Mouse (Mus musculus) erythroid progenitor cell, adult 5-6 weeks (primary cell): ENCODE measurements at regions not wholly inside any gene's neighbourhood (a gene's known extent, or its start where the extent isn't known, plus 50 kb on each side); places are given as distances from the start of the nearest gene placed in this dataset.

Source experiments
- ATAC-seq: replicated peaks from 2 replicates; pipeline ENCODE4 v1.8.0; 2016; ENCODE audit warnings: moderate number of reproducible peaks, mild to moderate bottlenecking, moderate TSS enrichment, inconsistent platforms; ENCODE audit not compliant: poor library complexity, low FRiP score, severe bottlenecking

DNA sequence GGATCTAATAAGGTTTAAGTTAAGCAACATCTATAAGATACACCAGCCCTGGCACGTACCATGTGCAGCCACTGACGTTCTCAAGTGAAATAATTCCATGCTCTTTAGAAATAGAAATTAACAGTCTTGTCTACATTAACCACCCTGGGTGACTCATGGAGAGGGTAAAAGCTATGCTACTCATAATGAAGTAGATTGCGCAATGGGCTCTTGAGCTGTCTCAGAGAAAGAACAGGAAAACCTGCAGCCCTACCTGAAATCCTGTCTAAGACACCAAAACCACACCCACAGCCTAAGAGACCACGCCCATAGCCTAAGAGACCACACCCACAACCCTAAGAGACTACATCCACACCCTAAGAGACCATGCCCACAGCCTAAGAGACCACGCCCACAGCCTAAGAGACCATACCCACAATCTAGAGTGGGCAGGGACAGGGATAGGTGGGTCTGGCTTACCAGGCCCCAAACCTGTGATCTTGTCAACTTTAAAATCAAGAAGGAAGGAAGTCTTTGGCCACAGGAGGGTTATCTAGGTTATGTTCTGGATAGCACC, 198.6 kb downstream of the Cryba4 start:
- ATAC-seq, result no peak

DNA sequence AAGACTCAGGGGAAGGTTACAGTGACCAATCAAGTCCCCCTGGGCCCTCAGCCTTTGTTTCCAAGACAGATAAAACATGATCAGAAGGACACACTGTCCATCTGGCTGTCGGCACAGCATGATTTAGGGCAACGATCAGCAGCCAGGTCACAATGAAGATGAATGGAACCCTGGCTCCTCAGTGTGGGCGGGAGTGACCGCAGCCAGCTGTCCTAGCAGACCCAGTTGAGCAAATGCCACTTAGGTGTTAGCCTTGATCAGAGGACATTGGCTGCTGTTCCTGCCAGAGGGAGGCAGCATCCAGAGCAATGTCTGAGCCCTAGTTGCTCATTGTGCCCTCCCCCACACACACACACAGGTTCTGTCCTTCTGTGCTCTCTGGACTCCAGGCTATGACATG, 197.3 kb downstream of the Cryba4 start:
- ATAC-seq, result no peak

DNA sequence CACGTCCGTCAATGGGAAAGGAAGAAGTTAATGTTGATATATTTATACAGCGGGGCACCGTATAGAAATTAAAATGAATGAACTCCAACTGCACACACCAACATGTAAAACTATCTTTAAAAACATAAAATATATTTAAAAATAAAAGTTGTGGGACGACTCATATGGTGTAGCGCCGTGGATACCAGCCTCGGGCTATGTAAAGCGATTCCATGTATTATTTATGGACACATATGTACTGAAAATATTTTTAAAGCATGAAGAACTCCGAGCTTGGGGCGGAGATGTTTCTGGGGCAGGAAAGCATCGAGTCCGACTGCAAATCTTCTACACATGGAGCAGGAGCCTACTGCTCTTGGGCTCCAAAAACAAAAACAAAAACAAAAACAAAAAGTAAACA, 182.4 kb downstream of the Cryba4 start:
- no peak for ATAC-seq

- no peak for ATAC-seq
Observed at GRCm38 (mm10) chr5:112072456-112072855, 179.9 kb downstream of the Cryba4 start.

- no peak for ATAC-seq
Observed at GRCm38 (mm10) chr5:112077097-112077496, 175.2 kb downstream of the Cryba4 start.

DNA sequence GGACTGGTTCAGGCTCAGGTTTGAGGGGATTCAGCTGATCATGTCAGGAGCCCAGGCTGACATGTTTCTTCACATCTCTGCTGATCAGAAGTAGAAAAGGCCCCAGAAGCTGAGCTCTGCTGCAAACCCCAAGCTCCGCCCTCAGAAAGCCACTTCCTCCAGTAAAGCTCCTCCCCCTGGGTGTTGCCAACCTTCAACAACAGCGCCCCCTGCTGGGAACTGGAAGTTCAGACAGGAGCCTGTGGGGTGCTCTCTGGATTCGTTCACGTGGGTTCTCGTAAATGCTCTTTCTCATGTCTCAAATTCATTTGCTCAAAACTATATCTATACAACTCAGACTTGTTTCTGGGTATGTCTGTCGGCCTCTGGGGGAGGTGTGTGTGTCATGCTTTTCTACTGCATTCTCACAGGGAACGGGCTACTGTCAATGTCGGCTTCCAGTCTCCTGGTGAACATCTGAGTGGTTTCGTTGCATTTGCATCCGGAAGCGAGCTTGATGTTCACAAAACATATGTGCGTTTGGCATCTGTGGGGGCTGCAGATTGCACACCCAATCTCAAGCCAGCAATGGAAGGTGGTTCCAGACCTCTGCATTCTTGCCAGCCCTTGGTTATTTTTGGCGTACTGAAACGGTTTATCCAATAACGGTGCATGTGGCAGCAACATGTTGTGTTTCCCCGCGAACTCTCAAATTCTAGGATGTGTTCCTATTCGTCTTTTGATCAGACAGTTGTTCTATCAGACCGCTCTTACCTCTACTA, 174.3 kb downstream of the Cryba4 start:
- ATAC-seq, result no peak

DNA sequence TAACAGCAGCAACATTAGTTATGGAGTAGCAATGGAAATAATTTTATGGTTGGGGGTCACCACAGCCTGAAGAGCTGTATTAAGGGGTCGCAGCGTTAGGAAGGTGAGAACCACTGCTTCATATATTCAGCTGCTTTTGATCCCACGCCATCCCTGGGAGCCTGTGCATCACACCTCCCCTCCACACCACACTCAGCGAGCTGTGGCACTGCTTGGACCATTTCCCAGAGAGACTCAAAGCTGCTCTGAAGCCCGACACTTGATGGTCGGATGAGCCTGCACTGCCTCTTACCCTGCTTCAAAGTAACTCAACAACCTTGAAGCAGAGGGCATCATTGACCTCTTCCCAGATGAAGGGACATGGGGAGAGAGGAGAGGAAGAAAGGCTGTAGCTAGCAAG, 171.3 kb downstream of the Cryba4 start:
- no peak for ATAC-seq

DNA sequence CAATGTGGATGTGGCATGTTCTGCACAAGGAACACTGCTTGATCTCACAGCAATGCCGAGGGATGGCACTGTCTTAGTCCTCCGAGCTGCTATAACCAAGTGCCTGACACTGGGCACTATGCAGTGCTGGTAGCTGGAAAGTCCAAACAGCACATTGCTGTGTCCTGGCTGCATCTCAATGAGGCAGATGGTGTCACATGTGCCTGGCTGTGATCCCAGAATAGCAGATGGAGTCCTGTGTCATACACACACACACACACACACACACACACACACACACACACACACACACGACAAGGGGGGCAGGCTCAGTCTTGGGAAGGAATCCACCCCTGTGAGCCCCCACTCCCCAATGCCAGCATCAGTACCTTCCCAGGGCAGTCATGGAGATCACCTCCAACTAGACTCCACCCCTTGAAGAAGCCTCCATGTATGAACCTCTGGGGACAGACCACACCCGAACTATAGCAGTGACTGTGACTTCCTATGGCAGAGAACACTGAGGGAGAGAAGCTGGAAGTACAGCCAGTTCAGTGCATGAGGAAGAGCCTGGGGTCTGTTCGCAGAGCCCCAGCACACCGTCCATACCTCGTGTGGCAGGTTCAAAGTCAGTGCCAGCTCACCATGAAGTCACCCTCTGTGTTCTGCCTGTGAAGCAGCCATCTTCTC, 160.3 kb downstream of the Cryba4 start:
- ATAC-seq, result no peak

GRCm38 (mm10) chr5:112093905-112094571, 158.3 kb downstream of the Cryba4 start:
- ATAC-seq, result no peak

- ATAC-seq, result no peak
Observed at GRCm38 (mm10) chr5:112098469-112099085, 153.7 kb downstream of the Cryba4 start.

GRCm38 (mm10) chr5:112101739-112102590, 150.4 kb downstream of the Cryba4 start:
- no peak for ATAC-seq

DNA sequence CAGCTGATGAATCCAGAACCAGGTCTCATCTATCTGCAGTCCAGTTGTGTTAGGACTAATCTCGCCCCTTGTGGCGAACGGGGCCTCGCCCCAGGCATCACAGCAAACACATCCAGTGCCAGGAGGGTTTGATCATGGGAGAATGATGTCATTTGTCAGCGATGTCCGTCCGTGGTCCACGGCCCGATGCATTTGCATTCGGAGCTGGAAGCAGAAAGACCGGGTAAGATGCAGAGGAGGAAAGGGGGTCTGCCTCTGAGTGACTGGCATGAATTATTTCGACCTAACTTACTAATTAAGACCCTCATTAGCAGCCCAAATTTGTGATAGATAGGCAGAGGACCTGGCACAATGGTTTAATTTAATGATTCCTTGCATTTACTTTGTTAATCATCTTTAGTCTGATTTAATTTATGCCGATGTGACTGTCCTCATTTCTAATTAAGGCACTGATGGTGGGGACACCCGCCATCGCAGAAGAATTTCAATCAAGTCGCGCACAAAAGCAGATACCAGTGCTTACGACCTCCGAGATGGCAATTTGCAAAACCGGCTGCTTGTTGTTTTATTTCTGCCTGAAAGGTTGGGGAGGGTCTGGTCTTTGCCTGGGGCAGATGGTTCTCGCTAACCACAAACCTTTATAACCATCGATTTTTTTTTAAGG, 141.9 kb downstream of the Cryba4 start:
- ATAC-seq, result no peak

GRCm38 (mm10) chr5:112120766-112121165, 131.6 kb downstream of the Cryba4 start:
- no peak for ATAC-seq

GRCm38 (mm10) chr5:112121554-112121953, 130.8 kb downstream of the Cryba4 start:
- ATAC-seq, result no peak

- no peak for ATAC-seq
Observed at GRCm38 (mm10) chr5:112122581-112122980, 129.7 kb downstream of the Cryba4 start.

DNA sequence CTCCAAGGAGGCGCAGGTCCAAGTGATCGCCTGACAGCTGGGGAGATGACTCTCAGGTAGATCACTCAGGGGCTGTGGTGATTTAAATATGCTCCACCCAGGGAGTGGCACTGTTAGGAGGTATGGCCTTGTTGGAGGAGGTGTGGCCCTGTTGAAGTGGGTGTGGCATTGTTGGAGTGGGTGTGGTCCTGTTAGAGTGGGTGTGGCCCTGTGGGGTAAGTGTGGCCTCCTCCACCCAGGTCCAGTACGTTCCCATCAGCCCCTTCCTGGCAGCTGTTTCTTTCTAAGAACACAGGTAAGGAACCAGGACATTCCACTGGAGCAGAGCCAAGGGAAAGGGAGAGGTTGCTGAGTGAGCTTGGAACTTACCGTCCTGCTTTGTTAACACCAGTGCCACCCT, 125.1 kb downstream of the Cryba4 start:
- no peak for ATAC-seq

DNA sequence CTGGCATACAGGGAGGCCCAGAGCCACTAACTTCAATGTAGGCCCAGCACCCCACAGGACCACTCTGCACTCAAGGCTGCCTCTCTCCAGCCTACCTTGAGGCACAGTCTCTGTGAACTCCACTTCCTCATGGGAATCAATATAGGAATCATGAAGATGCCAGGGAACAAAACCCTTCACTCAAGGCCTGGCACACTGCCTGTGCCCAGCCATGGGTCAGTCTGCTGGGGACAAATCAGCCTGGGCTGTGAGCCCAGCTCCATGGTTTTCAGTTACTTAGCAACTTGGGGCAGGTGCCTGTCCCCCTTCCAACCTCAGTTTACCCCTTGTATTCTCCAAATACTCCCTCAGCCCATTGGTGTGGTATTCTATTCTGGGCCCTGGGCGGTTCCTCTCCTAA, 119.6 kb downstream of the Cryba4 start:
- no peak for ATAC-seq

- no peak for ATAC-seq
Observed at GRCm38 (mm10) chr5:112133688-112134573, 118.4 kb downstream of the Cryba4 start.
